Comparison of ENCODE assay signal across 9 mouse cellular contexts in the genomic region with DNA sequence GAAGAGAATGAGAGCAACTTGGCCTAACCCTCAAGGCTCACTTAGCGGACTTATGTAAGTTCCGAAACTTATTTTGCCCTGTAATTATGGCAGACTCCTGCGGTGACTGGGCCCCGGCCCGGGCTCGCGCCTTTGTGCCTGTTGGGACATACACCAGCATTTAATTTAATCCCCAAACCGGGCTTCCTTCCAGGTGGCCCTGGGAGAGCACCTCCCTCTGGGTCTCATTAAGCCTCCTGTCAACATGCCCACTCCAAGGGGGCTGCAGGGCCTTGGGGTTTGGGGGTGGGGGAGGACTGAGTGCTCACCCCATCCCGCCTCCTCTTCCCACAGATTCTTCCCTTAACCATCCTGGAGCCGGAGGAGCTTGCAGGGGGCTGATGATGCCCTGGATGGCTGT. TPM values are rescaled to one million over a fixed set of nuclear protein-coding genes. Genes with fewer than 3 reads are reported as not detected.
DNase-seq lines count a peak whose midpoint lies in the region; ATAC-seq lines count a peak whose summit lies in the region.
"Had no signal": no experiment of that assay in that cellular context is flagged by ENCODE, and none has a peak within 500 bp of the region (broad histone marks: within the 10 kb centered on the region; RNA-seq: fewer than 3 reads in every experiment).

No protein-coding gene starts in this region.

- no peaks in the 10 kb centered on the region for H3K36me3 ChIP-seq in forebrain, embryonic 14.5 days (ENCODE audit: control insufficient read depth, insufficient read depth, low read length)
- no peaks in the 10 kb centered on the region for H3K36me3 ChIP-seq in limb, embryonic 13.5 days

- H3K27me3 ChIP-seq in forebrain, embryonic 14.5 days (replicated peaks; ENCODE audit: control insufficient read depth, insufficient read depth, low read length), result no peaks in the 10 kb centered on the region
- no peaks in the 10 kb centered on the region for H3K27me3 ChIP-seq in limb, embryonic 13.5 days

- no peaks in the 10 kb centered on the region for H3K9me3 ChIP-seq in forebrain, embryonic 14.5 days (replicated peaks; ENCODE audit: control insufficient read depth, low read length)
- no peaks in the 10 kb centered on the region for H3K9me3 ChIP-seq in limb, embryonic 13.5 days

- ATAC-seq in cerebellum, adult (ENCODE audit: insufficient number of reproducible peaks, low FRiP score, low TSS enrichment), result no peak
- ATAC-seq in forebrain, embryonic 14.5 days, result peak; percentile 71
- peak; percentile 52; the same call in 1 of the 2 replicates for ATAC-seq in limb, embryonic 13.5 days (ENCODE audit: low FRiP score, low read depth)
- ATAC-seq: liver, postnatal 0 days had no signal

- intact Hi-C loops in left cerebral cortex, postnatal 25 days (cut with DNase I), result loop anchor here (10.0 kb wide), 1 partner anchor 369 kb away; no protein-coding TSS in a partner anchor

- no peak overlapping the region for H3K9ac ChIP-seq in forebrain, embryonic 14.5 days (ENCODE audit: low read length)
- H3K9ac ChIP-seq in limb, embryonic 13.5 days, result no peak overlapping the region
- H3K9ac ChIP-seq: liver, postnatal 0 days had no signal

- WGBS in forebrain, embryonic 14.5 days, result 24% methylated on average over 10 of the region's 10 CpGs
- WGBS in limb, embryonic 13.5 days, result 36% methylated on average over 10 of the region's 10 CpGs

- no peak overlapping the region for H3K27ac ChIP-seq in forebrain, embryonic 14.5 days (ENCODE audit: low read depth, low read length)
- no peak overlapping the region for H3K27ac ChIP-seq in limb, embryonic 13.5 days

- no peak overlapping the region for H3K4me2 ChIP-seq in forebrain, embryonic 14.5 days (ENCODE audit: low read length)
- no peak overlapping the region for H3K4me2 ChIP-seq in limb, embryonic 13.5 days (replicated peaks)

- peaks cover 13% of the 10 kb centered on the region for H3K4me1 ChIP-seq in forebrain, embryonic 14.5 days (ENCODE audit: control insufficient read depth, insufficient read depth, low read length)
- H3K4me1 ChIP-seq in limb, embryonic 13.5 days, result peaks cover 18% of the 10 kb centered on the region

- H3K4me3 ChIP-seq in forebrain, embryonic 14.5 days (ENCODE audit: low read depth, low read length), result no peak overlapping the region
- no peak overlapping the region for H3K4me3 ChIP-seq in limb, embryonic 13.5 days

- DNase-seq in cerebellum, postnatal 14 days, result peak; percentile 23 to 32
- peak; percentile 35 for DNase-seq in left cerebral cortex, adult 11 months (ENCODE audit: low spot score)
- no peak for DNase-seq in left cerebral cortex, postnatal 25 days (ENCODE audit: low spot score in 2 of 2)
- DNase-seq in forebrain, embryonic 14.5 days (ENCODE audit: low spot score), result peak; percentile 85
- no peak for DNase-seq in retina, postnatal 1 day
- DNase-seq in ovary, postnatal 14 days (ENCODE audit: low spot score), result no peak
- DNase-seq: liver, postnatal 0 days had no signal

RNA-seq across cellular contexts. Expression of gene Slc6a6, which starts 37.8 kb away (rescaled TPM):
- total RNA-seq in left cerebral cortex, postnatal 25 days (2021), result 100 to 1,000 TPM; 128 to 149 TPM
- polyA plus RNA-seq in forebrain, embryonic 14.5 days (2014; fragmentation: Nextera tagmentation; extraction: Ambion mirVana), result 45.6 and 71.7 TPM in 2 replicates
- polyA plus RNA-seq in limb, embryonic 13.5 days (2015; fragmentation: Nextera tagmentation; extraction: Ambion mirVana), result 48.7 and 51.1 TPM in 2 replicates

Comparison
In these comparisons a context has a peak if more than half of its experiments do, and no peak if none do; other contexts are left out.
1. DNase-seq: peak in cerebellum, postnatal 14 days (2 of 2), left cerebral cortex, adult 11 months (single experiment) and forebrain, embryonic 14.5 days (single experiment); none in left cerebral cortex, postnatal 25 days (0 of 2), retina, postnatal 1 day (single experiment) and ovary, postnatal 14 days (single experiment).